Mouse (Mus musculus) heart, postnatal 0 days (tissue): ENCODE measurements around the gene Glt1d1. TPM values are rescaled to one million over a fixed set of nuclear protein-coding genes. Genes with fewer than 3 reads are reported as not detected.

ENCODE experiments used
- ATAC-seq: fragments of 200-750 bp; cut with Nextera tagmentation; 2 replicates; pipeline ENCODE4 v1.8.0; 2017; ENCODE audit warnings: low read depth, moderate number of reproducible peaks, moderate library complexity; ENCODE audit not compliant: insufficient read depth
- DNase-seq: peaks from one replicate; pipeline ENCODE4 v3.0.0-alpha.2; 2016; ENCODE audit warnings: low spot score
- H3K27ac ChIP-seq: fragments of 300-500 bp; sonication (generic); 2 replicates; pipeline ENCODE4 v1.5.1; 2014; ENCODE audit warnings: low read depth, mild to moderate bottlenecking
- H3K27me3 ChIP-seq: fragments of 300-500 bp; sonication (generic); 2 replicates; pipeline ENCODE4 v1.6.1; 2014; ENCODE audit warnings: low read length, mixed read lengths; ENCODE audit not compliant: control insufficient read depth, insufficient read depth
- H3K36me3 ChIP-seq: fragments of 300-500 bp; sonication (generic); replicated peaks from 2 replicates; pipeline ENCODE4 v1.6.1; 2014; ENCODE audit warnings: low read length, mixed read lengths; ENCODE audit not compliant: control insufficient read depth, insufficient read depth
- H3K4me1 ChIP-seq: fragments of 300-500 bp; sonication (generic); 2 replicates; pipeline ENCODE4 v1.6.1; 2014; ENCODE audit warnings: antibody characterized with exemption; ENCODE audit not compliant: control insufficient read depth, insufficient read depth
- H3K4me2 ChIP-seq: fragments of 300-500 bp; sonication (generic); 2 replicates; pipeline ENCODE4 v1.6.1; 2014; ENCODE audit warnings: low read depth, mild to moderate bottlenecking, low read length, moderate library complexity
- H3K4me3 ChIP-seq: fragments of 300-500 bp; sonication (generic); 2 replicates; pipeline ENCODE4 v1.5.1; 2014; ENCODE audit warnings: low read depth, low read length
- H3K9ac ChIP-seq: fragments of 300-500 bp; sonication (generic); replicated peaks from 2 replicates; pipeline ENCODE4 v1.6.1; 2014; ENCODE audit warnings: low read depth, low read length, mixed read lengths
- H3K9me3 ChIP-seq: fragments of 300-500 bp; sonication (generic); replicated peaks from 2 replicates; pipeline ENCODE4 v1.6.1; 2016; ENCODE audit warnings: low read length; ENCODE audit not compliant: control insufficient read depth
- CTCF ChIP-seq: IDR thresholded peaks from 2 replicates; pipeline ENCODE4 v1.5.1; 2016; ENCODE audit warnings: antibody characterized with exemption, control low read depth, low read depth
- EP300 ChIP-seq: IDR thresholded peaks from 2 replicates; pipeline ENCODE4 v1.6.1; 2016; ENCODE audit warnings: antibody characterized with exemption, low read depth
- WGBS: fragments of 180-500 bp; shearing (Covaris S2); extraction: QIAGEN DNeasy Blood & Tissue Kit; methylation state at CpG from one replicate; pipeline ENCODE4 v1.1.7; 2014; 5-methylcytosine and 5-hydroxymethylcytosine counted together
- polyA plus RNA-seq: library from polyadenylated mRNA; unstranded; fragments of >200 nt; fragmentation: Nextera tagmentation; extraction: Ambion mirVana; gene quantifications from 2 replicates; pipeline ENCODE4 v1.2.1, GENCODE M21; 2015
- total RNA-seq: library from RNA; depleted of rRNA; stranded (reverse); fragments of >200 nt; gene quantifications from 2 replicates; pipeline ENCODE4 v1.2.3, GENCODE M21; 2014; ENCODE audit warnings: low replicate concordance

Glt1d1 gene
- total and polyA plus RNA-seq, 2 experiments from 2014 or later, result not detected

DNA sequence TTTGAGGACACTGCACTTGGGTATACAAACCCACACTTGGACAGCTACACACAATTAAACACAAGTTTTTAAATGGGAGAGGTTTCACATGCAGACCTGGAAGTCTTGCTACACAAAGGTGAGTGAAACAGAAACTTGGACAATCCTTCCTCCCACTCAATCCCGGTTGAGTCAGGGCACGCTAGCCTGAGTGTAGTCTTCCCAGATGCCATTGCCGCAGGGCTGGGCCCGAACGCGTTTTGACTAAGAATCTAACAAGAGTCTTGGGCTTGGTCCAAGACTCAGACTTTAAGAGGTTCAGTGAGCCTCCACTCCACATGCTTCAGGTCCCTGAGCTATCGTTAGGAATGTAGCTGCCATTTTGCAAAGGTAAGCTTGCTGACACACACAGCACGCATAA, 11.7 kb upstream of the Glt1d1 start:
- H3K9me3 ChIP-seq, result no peaks in the 10 kb centered on the region
- peaks cover 13% of the 10 kb centered on the region for H3K4me1 ChIP-seq
- H3K27me3 ChIP-seq, result no peaks in the 10 kb centered on the region
- no peak for TF ChIP-seq EP300
- no peak for TF ChIP-seq CTCF
- H3K27ac ChIP-seq, result no peak overlapping the region
- no peak overlapping the region for H3K4me2 ChIP-seq
- DNase-seq (no peak), ATAC-seq (no peak)
- 74% methylated on average over 8 of the region's 8 CpGs for WGBS
- no peak overlapping the region for H3K9ac ChIP-seq
- no peaks in the 10 kb centered on the region for H3K36me3 ChIP-seq
- H3K4me3 ChIP-seq, result no peak overlapping the region

DNA sequence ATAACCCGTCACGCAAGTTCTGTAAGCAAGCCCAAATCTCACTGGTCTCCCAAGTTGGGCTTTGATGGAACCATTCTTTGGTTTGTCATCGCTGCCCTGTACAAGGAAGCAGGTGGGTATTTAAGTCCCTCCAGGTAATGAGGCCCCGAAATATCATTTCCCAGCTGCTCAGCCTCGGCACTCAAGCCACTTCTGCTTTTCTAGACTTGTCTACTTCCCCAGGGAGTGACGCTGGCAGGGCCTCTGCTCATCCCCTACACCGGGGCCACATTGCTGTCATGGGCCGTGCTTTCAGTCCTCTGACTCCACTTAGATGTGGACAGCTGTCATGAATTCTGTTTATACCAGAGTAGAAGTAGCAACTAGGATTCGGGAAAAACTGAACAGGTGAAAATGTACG, 11.0 kb upstream of the Glt1d1 start:
- WGBS, result 72% methylated on average over 10 of the region's 10 CpGs

DNA sequence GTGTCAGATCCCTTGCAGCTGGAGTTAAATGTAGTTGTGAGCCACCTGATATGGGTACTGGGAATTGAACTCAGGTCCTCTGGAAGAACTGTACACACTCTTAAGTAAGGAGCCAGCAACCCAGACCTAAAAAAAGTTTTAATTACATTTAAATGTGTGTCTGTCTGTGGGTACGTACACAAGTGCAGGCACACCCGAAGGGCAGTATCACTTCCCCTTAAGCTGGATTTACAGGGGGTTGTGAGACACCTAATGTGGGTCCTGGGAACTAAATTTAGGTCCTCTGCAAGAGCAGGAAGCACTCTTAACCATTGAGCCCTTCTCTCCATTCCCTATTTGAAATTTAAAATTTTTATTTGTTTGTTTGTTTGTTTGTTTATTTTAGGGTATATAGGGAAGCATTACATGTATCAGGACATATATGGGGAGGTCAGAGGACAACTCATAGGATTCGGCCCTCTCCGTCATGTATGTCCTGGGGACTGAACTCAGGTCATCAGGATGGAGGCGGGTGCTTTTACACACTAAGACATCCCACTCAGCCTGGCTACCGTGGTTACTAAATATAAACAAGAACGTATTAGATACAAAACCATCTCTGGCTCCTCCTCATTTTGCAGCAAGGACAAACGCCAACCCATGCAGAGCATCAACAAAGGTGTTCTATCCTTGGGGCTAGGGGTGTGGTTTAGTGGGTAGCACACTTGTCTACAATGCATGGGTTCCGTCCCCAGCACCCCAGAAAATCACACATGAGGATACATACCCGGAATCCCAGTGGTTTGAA, 7.4 kb upstream of the Glt1d1 start:
- no peaks in the 10 kb centered on the region for H3K9me3 ChIP-seq
- 60% methylated on average over 10 of the region's 10 CpGs for WGBS

More for the DNA sequence above, 11.0 kb upstream of the Glt1d1 start:
- Histone ChIP-seq H3K4me3 (no peak overlapping the region), H3K36me3 (no peaks in the 10 kb centered on the region), H3K4me2 (no peak overlapping the region), H3K4me1 (peaks cover 6% of the 10 kb centered on the region), H3K9me3 (no peaks in the 10 kb centered on the region), H3K9ac (no peak overlapping the region), H3K27me3 (no peaks in the 10 kb centered on the region), H3K27ac (no peak overlapping the region)
- TF ChIP-seq EP300, result no peak
- no peak for TF ChIP-seq CTCF
- DNase-seq (no peak), ATAC-seq (no peak)

DNA sequence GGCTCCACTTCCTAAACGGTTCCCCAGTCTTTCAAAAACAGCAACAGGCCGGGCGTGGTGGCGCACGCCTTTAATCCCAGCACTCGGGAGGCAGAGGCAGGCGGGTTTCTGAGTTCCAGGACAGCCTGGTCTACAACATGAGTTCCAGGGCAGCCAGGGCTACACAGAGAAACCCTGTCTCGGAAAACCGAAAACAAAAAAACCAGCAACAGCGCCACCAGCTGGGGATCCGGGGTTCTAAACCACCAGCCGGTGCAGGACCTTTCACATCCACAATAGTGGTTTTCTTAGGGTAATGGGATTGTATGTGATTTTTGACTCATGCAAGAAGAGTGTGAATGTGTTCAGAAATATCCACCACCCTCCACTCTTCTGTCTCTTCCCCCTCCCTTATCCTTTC, 4.8 kb upstream of the Glt1d1 start:
- H3K36me3 ChIP-seq, result no peaks in the 10 kb centered on the region
- TF ChIP-seq EP300 (no peak), CTCF (no peak)

More for the DNA sequence above, 7.4 kb upstream of the Glt1d1 start:
- H3K27ac ChIP-seq, result no peak overlapping the region
- no peak overlapping the region for H3K4me3 ChIP-seq
- no peak for TF ChIP-seq EP300
- TF ChIP-seq CTCF, result no peak
- no peak overlapping the region for H3K4me2 ChIP-seq
- no peaks in the 10 kb centered on the region for H3K36me3 ChIP-seq
- no peaks in the 10 kb centered on the region for H3K27me3 ChIP-seq
- H3K4me1 ChIP-seq, result no peaks in the 10 kb centered on the region
- DNase-seq, result no peak
- ATAC-seq, result no peak
- H3K9ac ChIP-seq, result no peak overlapping the region

DNA sequence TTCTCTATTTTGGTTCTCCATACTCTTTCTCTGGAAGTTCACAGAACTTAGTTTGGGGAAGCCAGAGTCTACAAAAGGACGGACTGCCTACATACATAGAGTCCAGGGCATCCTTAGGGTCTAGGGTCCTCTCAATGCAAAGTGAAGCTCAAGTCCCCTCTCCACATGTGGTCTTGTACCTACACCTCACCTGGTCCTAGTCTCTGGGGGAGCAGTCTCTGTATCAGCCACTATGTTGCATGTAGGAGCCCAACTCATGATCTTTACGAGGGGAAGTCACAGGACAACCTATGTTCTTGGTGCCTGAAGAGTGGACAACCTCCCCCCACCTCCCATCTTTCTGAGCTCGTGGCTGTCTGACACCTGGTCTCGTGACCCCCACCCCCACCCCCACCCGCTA, 391 bp upstream of the Glt1d1 start:
- no peak for ATAC-seq
- no peaks in the 10 kb centered on the region for H3K9me3 ChIP-seq
- 0 out of 2 replicates have a peak overlapping the region, but pooled peaks have one; percentile 34 for H3K4me3 ChIP-seq
- H3K27ac ChIP-seq, result no peak overlapping the region
- no peak overlapping the region for H3K9ac ChIP-seq
- no peak overlapping the region; the same call in 1 of the 2 replicates for H3K4me2 ChIP-seq
- H3K4me1 ChIP-seq, result no peaks in the 10 kb centered on the region
- H3K27me3 ChIP-seq, result peaks cover 31% of the 10 kb centered on the region
- DNase-seq, result no peak
- no peaks in the 10 kb centered on the region for H3K36me3 ChIP-seq
- 8% methylated on average over 5 of the region's 5 CpGs for WGBS
- TF ChIP-seq EP300 (no peak), CTCF (no peak)

More for the DNA sequence above, 4.8 kb upstream of the Glt1d1 start:
- ATAC-seq (no peak), DNase-seq (no peak)
- H3K4me2 ChIP-seq, result no peak overlapping the region
- H3K27me3 ChIP-seq, result peaks cover 14% of the 10 kb centered on the region
- no peaks in the 10 kb centered on the region for H3K4me1 ChIP-seq
- no peak overlapping the region for H3K9ac ChIP-seq
- WGBS, result 77% methylated on average over 12 of the region's 12 CpGs
- H3K4me3 ChIP-seq, result no peak overlapping the region
- H3K9me3 ChIP-seq, result no peaks in the 10 kb centered on the region
- H3K27ac ChIP-seq, result no peak overlapping the region

DNA sequence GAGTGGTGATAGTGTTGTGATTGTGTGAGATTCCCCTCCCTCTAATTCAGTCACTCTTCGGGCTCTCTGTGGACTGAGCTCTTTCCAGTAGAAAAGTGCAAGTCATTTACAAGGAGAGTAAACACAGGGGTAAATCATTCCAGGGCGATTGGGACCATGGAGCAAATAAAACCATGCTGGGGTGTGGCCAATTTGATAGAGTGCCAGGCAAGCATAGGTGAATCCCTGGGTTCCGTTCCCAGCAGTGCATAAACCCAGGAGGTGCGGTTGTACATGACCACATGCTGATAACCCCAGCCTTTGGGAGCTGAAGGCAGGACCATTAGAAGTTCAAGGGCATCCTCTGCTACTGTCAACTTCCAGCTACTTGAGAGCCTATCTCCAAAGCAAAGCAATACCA, 1.1 kb downstream of the Glt1d1 start:
- Histone ChIP-seq H3K4me1 (no peaks in the 10 kb centered on the region), H3K9ac (no peak overlapping the region), H3K36me3 (no peaks in the 10 kb centered on the region), H3K27ac (no peak overlapping the region), H3K9me3 (no peaks in the 10 kb centered on the region), H3K27me3 (peaks cover 31% of the 10 kb centered on the region), H3K4me3 (no peak overlapping the region), H3K4me2 (no peak overlapping the region)
- TF ChIP-seq CTCF (no peak), EP300 (no peak)
- 23% methylated on average over 4 of the region's 4 CpGs for WGBS
- no peak for ATAC-seq
- no peak for DNase-seq
